Mouse (Mus musculus): ENCODE measurements around the gene Akap6. TPM values are rescaled to one million over a fixed set of nuclear protein-coding genes. Genes with fewer than 3 reads are reported as not detected.

The Akap6 gene
- polyA plus RNA-seq, 1 experiment from 2014 or later = 0.05 TPM

GRCm38 (mm10) chr12:52835291-52835742 lies 136.1 kb downstream of the Akap6 start:
- ATAC-seq = no peak
- Histone ChIP-seq H3K9me3 (replicated peaks) (no peaks in the 10 kb centered on the region), H3K4me1 (0 out of 2 replicates have a peak, but pooled peaks cover 3% of the 10 kb centered on the region), H3K4me2 (no peak overlapping the region), H3K4me3 (no peak overlapping the region), H3K9ac (no peak overlapping the region), H3K27me3 (replicated peaks) (no peaks in the 10 kb centered on the region), H3K36me3 (no peaks in the 10 kb centered on the region), H3K27ac (no peak overlapping the region)
- 66% methylated on average over 6 of the region's 6 CpGs for WGBS (ENCODE audit: insufficient replicate concordance)

- no peak overlapping the region for H3K4me3 ChIP-seq
- H3K36me3 ChIP-seq = no peaks in the 10 kb centered on the region
- 0 out of 2 replicates have a peak overlapping the region, but pooled peaks have one; percentile 36 for H3K27ac ChIP-seq
- H3K27me3 ChIP-seq (replicated peaks) = no peaks in the 10 kb centered on the region
- no peak for ATAC-seq
- H3K4me1 ChIP-seq = 0 out of 2 replicates have a peak, but pooled peaks cover 3% of the 10 kb centered on the region
- 64% methylated on average over 12 of the region's 12 CpGs for WGBS (ENCODE audit: insufficient replicate concordance)
- H3K9me3 ChIP-seq (replicated peaks) = no peaks in the 10 kb centered on the region
- no peak overlapping the region for H3K9ac ChIP-seq
- H3K4me2 ChIP-seq = no peak overlapping the region
Observed at GRCm38 (mm10) chr12:52835914-52836546, 136.8 kb downstream of the Akap6 start.

GRCm38 (mm10) chr12:52845982-52846381 lies 146.8 kb downstream of the Akap6 start:
- Histone ChIP-seq H3K4me2 (no peak overlapping the region), H3K9ac (no peak overlapping the region), H3K4me3 (no peak overlapping the region), H3K36me3 (no peaks in the 10 kb centered on the region), H3K9me3 (replicated peaks) (no peaks in the 10 kb centered on the region), H3K27ac (no peak overlapping the region), H3K27me3 (replicated peaks) (no peaks in the 10 kb centered on the region), H3K4me1 (no peaks in the 10 kb centered on the region)
- ATAC-seq = no peak
- WGBS (ENCODE audit: insufficient replicate concordance) = 57% methylated on average over 1 of the region's 1 CpGs

GRCm38 (mm10) chr12:52847020-52847419 lies 147.8 kb downstream of the Akap6 start:
- no peak overlapping the region for H3K27ac ChIP-seq
- ATAC-seq = no peak
- no peak overlapping the region for H3K9ac ChIP-seq
- no peaks in the 10 kb centered on the region for H3K9me3 ChIP-seq (replicated peaks)
- WGBS (ENCODE audit: insufficient replicate concordance) = 52% methylated on average over 4 of the region's 4 CpGs
- no peaks in the 10 kb centered on the region for H3K27me3 ChIP-seq (replicated peaks)
- no peaks in the 10 kb centered on the region for H3K36me3 ChIP-seq
- no peaks in the 10 kb centered on the region for H3K4me1 ChIP-seq
- no peak overlapping the region for H3K4me2 ChIP-seq
- H3K4me3 ChIP-seq = no peak overlapping the region

GRCm38 (mm10) chr12:52847830-52848518 lies 148.8 kb downstream of the Akap6 start:
- H3K9ac ChIP-seq = no peak overlapping the region
- no peaks in the 10 kb centered on the region for H3K36me3 ChIP-seq
- no peak overlapping the region for H3K4me3 ChIP-seq
- H3K4me1 ChIP-seq = no peaks in the 10 kb centered on the region
- H3K9me3 ChIP-seq (replicated peaks) = no peaks in the 10 kb centered on the region
- 71% methylated on average over 14 of the region's 14 CpGs for WGBS (ENCODE audit: insufficient replicate concordance)
- no peaks in the 10 kb centered on the region for H3K27me3 ChIP-seq (replicated peaks)
- peak; percentile 60 for ATAC-seq
- no peak overlapping the region for H3K4me2 ChIP-seq
- H3K27ac ChIP-seq = no peak overlapping the region

GRCm38 (mm10) chr12:52848519-52848855 lies 149.3 kb downstream of the Akap6 start:
- Histone ChIP-seq H3K36me3 (no peaks in the 10 kb centered on the region), H3K4me3 (no peak overlapping the region), H3K27ac (no peak overlapping the region), H3K9me3 (replicated peaks) (no peaks in the 10 kb centered on the region), H3K4me2 (no peak overlapping the region), H3K9ac (no peak overlapping the region), H3K4me1 (no peaks in the 10 kb centered on the region), H3K27me3 (replicated peaks) (no peaks in the 10 kb centered on the region)
- ATAC-seq = peak; percentile 65
- WGBS (ENCODE audit: insufficient replicate concordance) = 48% methylated on average over 7 of the region's 7 CpGs

- no peaks in the 10 kb centered on the region for H3K27me3 ChIP-seq (replicated peaks)
- no peaks in the 10 kb centered on the region for H3K36me3 ChIP-seq
- no peak overlapping the region for H3K9ac ChIP-seq
- H3K4me3 ChIP-seq = no peak overlapping the region
- no peak for ATAC-seq
- WGBS (ENCODE audit: insufficient replicate concordance) = 66% methylated on average over 4 of the region's 4 CpGs
- no peaks in the 10 kb centered on the region for H3K4me1 ChIP-seq
- H3K4me2 ChIP-seq = no peak overlapping the region
- no peak overlapping the region for H3K27ac ChIP-seq
- H3K9me3 ChIP-seq (replicated peaks) = no peaks in the 10 kb centered on the region
Observed at GRCm38 (mm10) chr12:52849297-52849696, 150.1 kb downstream of the Akap6 start.

GRCm38 (mm10) chr12:52850332-52851036 lies 151.3 kb downstream of the Akap6 start:
- no peaks in the 10 kb centered on the region for H3K4me1 ChIP-seq
- H3K9me3 ChIP-seq (replicated peaks) = no peaks in the 10 kb centered on the region
- no peak overlapping the region for H3K27ac ChIP-seq
- ATAC-seq = no peak
- no peak overlapping the region for H3K9ac ChIP-seq
- no peaks in the 10 kb centered on the region for H3K36me3 ChIP-seq
- no peak overlapping the region for H3K4me3 ChIP-seq
- WGBS (ENCODE audit: insufficient replicate concordance) = 47% methylated on average over 7 of the region's 7 CpGs
- no peaks in the 10 kb centered on the region for H3K27me3 ChIP-seq (replicated peaks)
- no peak overlapping the region for H3K4me2 ChIP-seq

- no peaks in the 10 kb centered on the region for H3K9me3 ChIP-seq (replicated peaks)
- no peak overlapping the region for H3K4me2 ChIP-seq
- WGBS (ENCODE audit: insufficient replicate concordance) = 79% methylated on average over 5 of the region's 5 CpGs
- no peaks in the 10 kb centered on the region for H3K27me3 ChIP-seq (replicated peaks)
- no peak overlapping the region for H3K4me3 ChIP-seq
- H3K27ac ChIP-seq = no peak overlapping the region
- no peaks in the 10 kb centered on the region for H3K4me1 ChIP-seq
- no peak overlapping the region for H3K9ac ChIP-seq
- ATAC-seq = no peak
- no peaks in the 10 kb centered on the region for H3K36me3 ChIP-seq
Observed at GRCm38 (mm10) chr12:52851221-52851620, 152.0 kb downstream of the Akap6 start.

GRCm38 (mm10) chr12:52854236-52854679 lies 155.1 kb downstream of the Akap6 start:
- no peak overlapping the region for H3K9ac ChIP-seq
- no peaks in the 10 kb centered on the region for H3K36me3 ChIP-seq
- H3K4me2 ChIP-seq = no peak overlapping the region
- H3K4me3 ChIP-seq = no peak overlapping the region
- H3K27me3 ChIP-seq (replicated peaks) = no peaks in the 10 kb centered on the region
- 69% methylated on average over 7 of the region's 7 CpGs for WGBS (ENCODE audit: insufficient replicate concordance)
- no peak for ATAC-seq
- no peaks in the 10 kb centered on the region for H3K9me3 ChIP-seq (replicated peaks)
- H3K4me1 ChIP-seq = no peaks in the 10 kb centered on the region
- H3K27ac ChIP-seq = no peak overlapping the region

- H3K4me1 ChIP-seq = no peaks in the 10 kb centered on the region
- no peaks in the 10 kb centered on the region for H3K27me3 ChIP-seq (replicated peaks)
- H3K27ac ChIP-seq = no peak overlapping the region
- no peak for ATAC-seq
- H3K4me3 ChIP-seq = no peak overlapping the region
- no peak overlapping the region for H3K4me2 ChIP-seq
- no peaks in the 10 kb centered on the region for H3K9me3 ChIP-seq (replicated peaks)
- 75% methylated on average over 1 of the region's 1 CpGs for WGBS (ENCODE audit: insufficient replicate concordance)
- no peaks in the 10 kb centered on the region for H3K36me3 ChIP-seq
- no peak overlapping the region for H3K9ac ChIP-seq
Observed at GRCm38 (mm10) chr12:52856104-52856503, 156.9 kb downstream of the Akap6 start.

GRCm38 (mm10) chr12:52857306-52857705 lies 158.1 kb downstream of the Akap6 start:
- Histone ChIP-seq H3K27me3 (replicated peaks) (no peaks in the 10 kb centered on the region), H3K4me1 (no peaks in the 10 kb centered on the region), H3K27ac (no peak overlapping the region), H3K9me3 (replicated peaks) (no peaks in the 10 kb centered on the region), H3K36me3 (no peaks in the 10 kb centered on the region), H3K4me2 (no peak overlapping the region), H3K4me3 (no peak overlapping the region), H3K9ac (no peak overlapping the region)
- 71% methylated on average over 4 of the region's 4 CpGs for WGBS (ENCODE audit: insufficient replicate concordance)
- no peak for ATAC-seq

All from liver, embryonic 12.5 days (tissue).